Mouse (Mus musculus): ENCODE measurements around the gene Itgb6. TPM values are rescaled to one million over a fixed set of nuclear protein-coding genes. Genes with fewer than 3 reads are reported as not detected.

Gene Itgb6
- total RNA-seq (2022): 10 to 100 TPM; 20.2 to 32.3 (median 24.9) TPM

- DNase-seq (ENCODE audit: low spot score): peak; percentile 72
Measured at GRCm38 (mm10) chr2:60722514-60722913, at the start of gene Itgb6. TSS of gene Itgb6 (minus strand) at chr2:60722643.

- DNase-seq (ENCODE audit: low spot score): no peak
Measured at GRCm38 (mm10) chr2:60766420-60766819, 44.0 kb upstream of the Itgb6 start.

GRCm38 (mm10) chr2:60756218-60756617 is 33.8 kb upstream of the Itgb6 start:
- no peak for DNase-seq (ENCODE audit: low spot score)

- no peak for DNase-seq (ENCODE audit: low spot score)
Measured at GRCm38 (mm10) chr2:60755101-60755500, 32.7 kb upstream of the Itgb6 start.

GRCm38 (mm10) chr2:60751274-60751673 is 28.8 kb upstream of the Itgb6 start:
- no peak for DNase-seq (ENCODE audit: low spot score)

- DNase-seq (ENCODE audit: low spot score): no peak
Measured at GRCm38 (mm10) chr2:60750591-60750990, 28.1 kb upstream of the Itgb6 start.

GRCm38 (mm10) chr2:60748585-60748984 is 26.1 kb upstream of the Itgb6 start:
- DNase-seq (ENCODE audit: low spot score): no peak

GRCm38 (mm10) chr2:60747590-60747989 is 25.1 kb upstream of the Itgb6 start:
- DNase-seq (ENCODE audit: low spot score): peak; percentile 33

- no peak for DNase-seq (ENCODE audit: low spot score)
Measured at GRCm38 (mm10) chr2:60744674-60745073, 22.2 kb upstream of the Itgb6 start.

GRCm38 (mm10) chr2:60739389-60740137 is 17.1 kb upstream of the Itgb6 start:
- no peak for DNase-seq (ENCODE audit: low spot score)

GRCm38 (mm10) chr2:60730929-60731328 is 8.5 kb upstream of the Itgb6 start:
- no peak for DNase-seq (ENCODE audit: low spot score)

GRCm38 (mm10) chr2:60730024-60730423 is 7.6 kb upstream of the Itgb6 start:
- DNase-seq (ENCODE audit: low spot score): no peak

- DNase-seq (ENCODE audit: low spot score): no peak
Measured at GRCm38 (mm10) chr2:60728902-60729585, 6.6 kb upstream of the Itgb6 start.

GRCm38 (mm10) chr2:60724660-60725059 is 2.2 kb upstream of the Itgb6 start:
- no peak for DNase-seq (ENCODE audit: low spot score)

- no peak for DNase-seq (ENCODE audit: low spot score)
Measured at GRCm38 (mm10) chr2:60722967-60723366, 524 bp upstream of the Itgb6 start.

GRCm38 (mm10) chr2:60720906-60721305 is 1.5 kb downstream of the Itgb6 start:
- DNase-seq (ENCODE audit: low spot score): peak; percentile 57

- DNase-seq (ENCODE audit: low spot score): peak; percentile 74
Measured at GRCm38 (mm10) chr2:60720205-60720604, 2.2 kb downstream of the Itgb6 start.

GRCm38 (mm10) chr2:60717348-60717747 is 5.1 kb downstream of the Itgb6 start:
- DNase-seq (ENCODE audit: low spot score): no peak

- DNase-seq (ENCODE audit: low spot score): no peak
Measured at GRCm38 (mm10) chr2:60716549-60716948, 5.9 kb downstream of the Itgb6 start.

GRCm38 (mm10) chr2:60715771-60716170 is 6.7 kb downstream of the Itgb6 start:
- no peak for DNase-seq (ENCODE audit: low spot score)

- no peak for DNase-seq (ENCODE audit: low spot score)
Measured at GRCm38 (mm10) chr2:60714971-60715502, 7.4 kb downstream of the Itgb6 start.

GRCm38 (mm10) chr2:60714475-60714874 is 8.0 kb downstream of the Itgb6 start:
- no peak for DNase-seq (ENCODE audit: low spot score)

- DNase-seq (ENCODE audit: low spot score): no peak
Measured at GRCm38 (mm10) chr2:60713857-60714256, 8.6 kb downstream of the Itgb6 start.

Data from heart, adult 8-10 months (tissue).